Mouse (Mus musculus) embryonic facial prominence, embryonic 13.5 days (tissue): ENCODE data around the gene Dusp1. TPM values are rescaled to one million over a fixed set of nuclear protein-coding genes. Genes with fewer than 3 reads are reported as not detected.

ENCODE experiments used
- ATAC-seq: fragments of 200-750 bp; cut with Nextera tagmentation; 2 replicates; pipeline ENCODE4 v1.8.0; 2017; ENCODE audit warnings: low read depth; ENCODE audit not compliant: insufficient number of reproducible peaks, insufficient read depth, low FRiP score, low TSS enrichment
- H3K27ac ChIP-seq: fragments of 300-500 bp; sonication (generic); 2 replicates; pipeline ENCODE4 v1.5.1; 2015; ENCODE audit warnings: moderate library complexity, mild to moderate bottlenecking, inconsistent platforms
- H3K27me3 ChIP-seq: fragments of 300-500 bp; sonication (generic); 2 replicates; pipeline ENCODE4 v1.6.1; 2015; ENCODE audit warnings: mild to moderate bottlenecking, inconsistent platforms
- H3K36me3 ChIP-seq: fragments of 300-500 bp; sonication (generic); 2 replicates; pipeline ENCODE4 v1.6.1; 2015; ENCODE audit warnings: mild to moderate bottlenecking, inconsistent platforms
- H3K4me1 ChIP-seq: fragments of 300-500 bp; sonication (generic); 2 replicates; pipeline ENCODE4 v1.6.1; 2015; ENCODE audit warnings: inconsistent platforms
- H3K4me2 ChIP-seq: fragments of 300-500 bp; sonication (generic); 2 replicates; pipeline ENCODE4 v1.6.1; 2015; ENCODE audit warnings: moderate library complexity, mild to moderate bottlenecking, inconsistent platforms
- H3K4me3 ChIP-seq: fragments of 300-500 bp; sonication (generic); 2 replicates; pipeline ENCODE4 v1.5.1; 2015; ENCODE audit warnings: mild to moderate bottlenecking, inconsistent platforms
- H3K9ac ChIP-seq: fragments of 300-500 bp; sonication (generic); 2 replicates; pipeline ENCODE4 v1.6.1; 2015; ENCODE audit warnings: mild to moderate bottlenecking, inconsistent platforms
- H3K9me3 ChIP-seq: fragments of 300-500 bp; sonication (generic); 2 replicates; pipeline ENCODE4 v1.6.1; 2016; ENCODE audit warnings: inconsistent platforms
- WGBS: fragments of 180-500 bp; shearing (Covaris S2); methylation state at CpG from one replicate; pipeline ENCODE4 v1.1.7; 2015; ENCODE audit warnings: mixed read lengths; 5-methylcytosine and 5-hydroxymethylcytosine counted together
- polyA plus RNA-seq: library from polyadenylated mRNA; unstranded; fragments of >200 nt; fragmentation: Nextera tagmentation; extraction: Ambion mirVana; gene quantifications from 2 replicates; pipeline ENCODE4 v1.2.1, GENCODE M21; 2015

The Dusp1 gene
- polyA plus RNA-seq, 1 experiment from 2014 or later, result 13.2 TPM

- Histone ChIP-seq H3K27ac (no peak overlapping the region), H3K9me3 (no peaks in the 10 kb centered on the region), H3K4me1 (0 out of 2 replicates have a peak, but pooled peaks cover 3% of the 10 kb centered on the region), H3K9ac (no peak overlapping the region), H3K36me3 (no peaks in the 10 kb centered on the region), H3K4me3 (no peak overlapping the region), H3K4me2 (no peak overlapping the region), H3K27me3 (no peaks in the 10 kb centered on the region)
- 82% methylated on average over 4 of the region's 4 CpGs for WGBS
- ATAC-seq, result no peak
Measured at GRCm38 (mm10) chr17:26515675-26516074, 46.3 kb downstream of the Dusp1 start.

- ATAC-seq, result no peak
- no peak overlapping the region for H3K27ac ChIP-seq
- no peaks in the 10 kb centered on the region for H3K36me3 ChIP-seq
- 85% methylated on average over 3 of the region's 3 CpGs for WGBS
- no peak overlapping the region for H3K9ac ChIP-seq
- H3K27me3 ChIP-seq, result no peaks in the 10 kb centered on the region
- peaks cover 11% of the 10 kb centered on the region for H3K4me1 ChIP-seq
- no peak overlapping the region for H3K4me2 ChIP-seq
- H3K9me3 ChIP-seq, result no peaks in the 10 kb centered on the region
- H3K4me3 ChIP-seq, result no peak overlapping the region
Measured at GRCm38 (mm10) chr17:26514581-26515030, 47.3 kb downstream of the Dusp1 start.

- H3K36me3 ChIP-seq, result no peaks in the 10 kb centered on the region
- 72% methylated on average over 6 of the region's 6 CpGs for WGBS
- no peak overlapping the region for H3K9ac ChIP-seq
- no peak for ATAC-seq
- no peaks in the 10 kb centered on the region for H3K27me3 ChIP-seq
- no peak overlapping the region for H3K4me2 ChIP-seq
- no peak overlapping the region for H3K4me3 ChIP-seq
- H3K4me1 ChIP-seq, result peaks cover 16% of the 10 kb centered on the region
- no peak overlapping the region for H3K27ac ChIP-seq
- H3K9me3 ChIP-seq, result no peaks in the 10 kb centered on the region
Measured at GRCm38 (mm10) chr17:26513459-26514290, 48.3 kb downstream of the Dusp1 start.

GRCm38 (mm10) chr17:26512961-26513360 is 49.0 kb downstream of the Dusp1 start:
- Histone ChIP-seq H3K4me1 (peaks cover 16% of the 10 kb centered on the region), H3K27ac (no peak overlapping the region), H3K9me3 (no peaks in the 10 kb centered on the region), H3K4me3 (no peak overlapping the region), H3K27me3 (no peaks in the 10 kb centered on the region), H3K9ac (no peak overlapping the region), H3K36me3 (no peaks in the 10 kb centered on the region), H3K4me2 (no peak overlapping the region)
- no peak for ATAC-seq
- WGBS, result 77% methylated on average over 7 of the region's 7 CpGs

GRCm38 (mm10) chr17:26511816-26512774 is 49.8 kb downstream of the Dusp1 start:
- Histone ChIP-seq H3K4me2 (no peak overlapping the region), H3K27me3 (no peaks in the 10 kb centered on the region), H3K4me1 (peaks cover 20% of the 10 kb centered on the region), H3K27ac (no peak overlapping the region), H3K9me3 (no peaks in the 10 kb centered on the region), H3K36me3 (no peaks in the 10 kb centered on the region), H3K9ac (no peak overlapping the region), H3K4me3 (no peak overlapping the region)
- no peak for ATAC-seq
- WGBS, result 69% methylated on average over 7 of the region's 7 CpGs

- H3K4me1 ChIP-seq, result peaks cover 29% of the 10 kb centered on the region
- H3K27me3 ChIP-seq, result no peaks in the 10 kb centered on the region
- no peak overlapping the region for H3K4me3 ChIP-seq
- H3K4me2 ChIP-seq, result no peak overlapping the region
- no peaks in the 10 kb centered on the region for H3K9me3 ChIP-seq
- H3K27ac ChIP-seq, result no peak overlapping the region
- WGBS, result 60% methylated on average over 4 of the region's 4 CpGs
- H3K36me3 ChIP-seq, result peaks cover 3% of the 10 kb centered on the region
- H3K9ac ChIP-seq, result no peak overlapping the region
- no peak for ATAC-seq
Measured at GRCm38 (mm10) chr17:26511256-26511655, 50.7 kb downstream of the Dusp1 start.

GRCm38 (mm10) chr17:26510146-26511045 is 51.5 kb downstream of the Dusp1 start:
- peaks cover 33% of the 10 kb centered on the region for H3K4me1 ChIP-seq
- H3K9ac ChIP-seq, result no peak overlapping the region
- 72% methylated on average over 15 of the region's 15 CpGs for WGBS
- H3K27ac ChIP-seq, result peak overlapping the region; percentile 60; the same call in 1 of the 2 replicates
- H3K4me2 ChIP-seq, result no peak overlapping the region
- H3K9me3 ChIP-seq, result no peaks in the 10 kb centered on the region
- ATAC-seq, result no peak
- peaks cover 10% of the 10 kb centered on the region for H3K36me3 ChIP-seq
- H3K27me3 ChIP-seq, result no peaks in the 10 kb centered on the region
- H3K4me3 ChIP-seq, result no peak overlapping the region

- WGBS, result 24% methylated on average over 25 of the region's 25 CpGs
- Histone ChIP-seq H3K4me2 (peak overlapping the region; percentile 80), H3K4me3 (peak overlapping the region; percentile 69), H3K36me3 (peaks cover 13% of the 10 kb centered on the region), H3K27me3 (no peaks in the 10 kb centered on the region), H3K9me3 (no peaks in the 10 kb centered on the region), H3K9ac (peak overlapping the region; percentile 92), H3K4me1 (peaks cover 45% of the 10 kb centered on the region), H3K27ac (peak overlapping the region; percentile 95)
- ATAC-seq, result no peak
Measured at GRCm38 (mm10) chr17:26508961-26509771, 52.8 kb downstream of the Dusp1 start.

GRCm38 (mm10) chr17:26508345-26508960 is 53.5 kb downstream of the Dusp1 start:
- no peaks in the 10 kb centered on the region for H3K9me3 ChIP-seq
- under 1% methylated on average over 58 of the region's 58 CpGs for WGBS
- peaks cover 13% of the 10 kb centered on the region for H3K36me3 ChIP-seq
- H3K9ac ChIP-seq, result peak overlapping the region; percentile 92
- H3K27me3 ChIP-seq, result no peaks in the 10 kb centered on the region
- H3K4me1 ChIP-seq, result peaks cover 52% of the 10 kb centered on the region
- peak; percentile 83 for ATAC-seq
- H3K4me3 ChIP-seq, result peak overlapping the region; percentile 69
- peak overlapping the region; percentile 95 for H3K27ac ChIP-seq
- peak overlapping the region; percentile 80 for H3K4me2 ChIP-seq

GRCm38 (mm10) chr17:26507966-26508344 is 54.0 kb downstream of the Dusp1 start:
- peak overlapping the region; percentile 92 for H3K9ac ChIP-seq
- peak overlapping the region; percentile 95 for H3K27ac ChIP-seq
- H3K36me3 ChIP-seq, result peaks cover 13% of the 10 kb centered on the region
- H3K4me3 ChIP-seq, result peak overlapping the region; percentile 69
- ATAC-seq, result peak; percentile 60
- H3K27me3 ChIP-seq, result no peaks in the 10 kb centered on the region
- peak overlapping the region; percentile 80 for H3K4me2 ChIP-seq
- under 1% methylated on average over 46 of the region's 46 CpGs for WGBS
- no peaks in the 10 kb centered on the region for H3K9me3 ChIP-seq
- H3K4me1 ChIP-seq, result peaks cover 54% of the 10 kb centered on the region
